Mouse (Mus musculus) small intestine, adult 2 months (tissue): ENCODE results near the gene Ccdc63.
A peak's percentile ranks its signal among the peaks of the same experiment; 100 is the strongest.

Source experiments
- CTCF ChIP-seq: fragments of 200-500 bp; IDR thresholded peaks from 2 replicates; pipeline ENCODE4 v1.5.1; 2012; ENCODE audit warnings: low read depth, mild to moderate bottlenecking, control low read depth, inconsistent platforms, low read length, moderate library complexity, mixed read lengths; ENCODE audit not compliant: insufficient replicate concordance, insufficient read length; ENCODE audit errors: extremely low read depth
- POLR2A ChIP-seq: fragments of 200-500 bp; IDR thresholded peaks from 2 replicates; pipeline ENCODE4 v1.6.1; 2012; ENCODE audit warnings: low read depth, mild to moderate bottlenecking, control low read depth, inconsistent platforms, low read length, moderate library complexity

DNA sequence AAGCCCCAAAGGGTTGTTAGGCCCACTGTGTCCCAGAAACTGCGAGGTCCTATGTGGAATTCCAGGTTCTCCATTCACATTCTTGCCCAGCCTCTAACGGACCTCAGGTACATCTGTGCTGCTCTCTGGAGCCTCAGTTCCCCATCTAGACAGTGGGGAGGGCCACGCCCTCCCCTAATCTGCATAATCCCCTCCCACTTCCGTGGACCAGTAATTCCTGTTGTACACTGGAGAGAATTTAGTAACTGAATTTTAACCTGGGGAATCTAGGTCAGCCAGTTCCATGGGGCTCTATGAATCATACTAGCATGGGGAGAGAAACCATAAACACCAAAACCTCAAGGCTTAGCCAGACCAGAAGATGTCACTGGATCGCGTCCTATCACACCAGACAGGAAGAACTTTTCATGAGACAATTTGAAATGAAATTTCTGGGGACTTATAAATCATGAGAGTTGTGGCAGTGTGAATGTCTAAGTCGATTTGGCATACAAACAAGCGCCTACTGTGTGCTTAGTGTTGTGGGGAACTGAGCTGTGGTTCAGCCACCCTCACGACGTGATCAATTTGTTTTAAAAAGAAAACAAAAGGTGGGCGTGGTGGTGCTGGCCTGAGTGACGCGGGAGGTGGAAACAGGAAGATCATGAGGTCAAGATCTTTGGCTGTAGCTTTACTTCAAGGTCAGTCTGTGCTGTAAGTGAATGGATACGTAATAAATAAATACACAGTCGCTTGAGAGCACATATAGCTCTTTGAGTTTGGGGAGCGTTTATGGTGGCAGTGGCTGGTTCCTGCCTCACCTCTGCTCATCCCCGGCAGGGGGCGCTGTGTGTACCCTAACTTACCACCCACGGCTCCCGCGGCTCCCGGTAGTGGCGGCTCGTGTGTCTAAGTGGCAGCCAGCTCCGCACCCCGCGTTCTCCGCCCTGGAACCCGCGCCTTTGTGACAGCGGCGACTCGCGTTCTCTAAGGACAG is 9.3 kb downstream of the Ccdc63 start:
- TF ChIP-seq CTCF, result peak; percentile 94
- TF ChIP-seq POLR2A, result peak; percentile 67; the same call in 1 of the 2 replicates
